Mouse (Mus musculus): ENCODE data around the gene Otogl. TPM values are rescaled to one million over a fixed set of nuclear protein-coding genes. Genes with fewer than 3 reads are reported as not detected.

Otogl gene
- polyA plus RNA-seq, 1 experiment from 2014 or later: not detected

Other genes starting within 250 kb of the Otogl start
- 0.03 and 0.10 TPM in 2 replicates for gene Ptprq, start 192.1 kb downstream of the Otogl start, polyA plus RNA-seq (2014; fragmentation: Nextera tagmentation; extraction: Ambion mirVana)

Data from midbrain, embryonic 11.5 days (tissue).